In the genomic region with DNA sequence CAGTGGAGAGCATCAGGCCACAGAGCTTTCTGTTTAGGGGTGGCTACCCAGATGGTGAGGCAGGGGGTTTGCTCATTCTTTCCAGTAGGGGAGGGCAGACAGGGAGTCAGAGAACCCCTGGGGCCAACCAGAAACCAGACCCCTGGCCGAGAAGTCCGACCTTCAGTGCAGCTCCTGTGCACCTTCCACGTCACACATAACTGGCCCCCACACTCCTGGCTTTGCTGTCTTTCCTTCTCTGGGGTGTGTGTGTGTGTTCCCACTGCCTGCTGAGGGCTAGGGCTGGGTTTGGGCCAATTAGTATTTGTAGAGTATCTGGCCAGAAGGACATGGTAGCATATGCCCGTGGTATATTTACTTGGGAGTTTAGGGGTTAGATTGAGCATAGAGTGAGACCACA, we compare ENCODE assay signal across 20 mouse cellular contexts. TPM values are rescaled to one million over a fixed set of nuclear protein-coding genes. Genes with fewer than 3 reads are reported as not detected.
DNase-seq lines count a peak whose midpoint lies in the region; ATAC-seq and TF ChIP-seq lines count a peak whose summit lies in the region.
"Had no signal": no experiment of that assay in that cellular context is flagged by ENCODE, and none has a peak within 500 bp of the region (broad histone marks: within the 10 kb centered on the region; RNA-seq: fewer than 3 reads in every experiment).

No protein-coding gene starts in this region.

- no peak for ATAC-seq in liver, embryonic 12.5 days
- ATAC-seq in liver, postnatal 0 days, result no peak
- ATAC-seq: forebrain, embryonic 16.5 days had no signal

- no peak for TF ChIP-seq RAD21 in MEL (IDR thresholded peaks at IDR 0.05; ENCODE audit: low read depth, low read length)

- no peaks in the 10 kb centered on the region for H3K27me3 ChIP-seq in liver, adult 2 months (ENCODE audit: control insufficient read depth, insufficient read depth, low read length)
- H3K27me3 ChIP-seq in MEL (ENCODE audit: control insufficient read depth in 1 of 2, insufficient read depth in 2 of 2, low read length in 2 of 2), result no peaks in the 10 kb centered on the region
- no peaks in the 10 kb centered on the region for H3K27me3 ChIP-seq in liver, embryonic 12.5 days (replicated peaks)
- no peaks in the 10 kb centered on the region for H3K27me3 ChIP-seq in liver, postnatal 0 days (ENCODE audit: insufficient read depth, low read length)
- H3K27me3 ChIP-seq: CH12.LX; embryonic facial prominence, embryonic 13.5 days; forebrain, embryonic 12.5 days; heart, embryonic 12.5 days had no signal

- intact Hi-C loops in gastrocnemius, adult 2 months (cut with DNase I), result no loop called here

- WGBS in liver, adult 2 months, result 75% methylated on average over 4 of the region's 4 CpGs
- WGBS in liver, embryonic 12.5 days (ENCODE audit: insufficient replicate concordance), result 43% methylated on average over 4 of the region's 4 CpGs
- WGBS in liver, postnatal 0 days (ENCODE audit: insufficient replicate concordance), result 48% methylated on average over 4 of the region's 4 CpGs

- TF ChIP-seq POLR2A in liver, adult 2 months (IDR thresholded peaks at IDR 0.05; ENCODE audit: extremely low read depth, insufficient read depth, low read length), result no peak
- TF ChIP-seq POLR2A in MEL (IDR thresholded peaks at IDR 0.05; ENCODE audit: control insufficient read depth in 1 of 2, insufficient read depth in 1 of 2, low read depth in 1 of 2, low read length in 2 of 2, poor library complexity in 1 of 2), result no peak; a peak in 1 of 4 replicates

- H3K9me3 ChIP-seq in MEL (replicated peaks; ENCODE audit: insufficient read depth, low read length), result no peaks in the 10 kb centered on the region
- H3K9me3 ChIP-seq in liver, embryonic 12.5 days (replicated peaks), result no peaks in the 10 kb centered on the region
- H3K9me3 ChIP-seq in liver, postnatal 0 days (ENCODE audit: low read length), result no peaks in the 10 kb centered on the region
- H3K9me3 ChIP-seq: embryonic facial prominence, embryonic 13.5 days; forebrain, embryonic 12.5 days; heart, embryonic 12.5 days; hindbrain, embryonic 10.5 days had no signal

- no peak for TF ChIP-seq CTCF in liver, adult 2 months (IDR thresholded peaks at IDR 0.05; ENCODE audit: low read depth, low read length)
- TF ChIP-seq CTCF in MEL (IDR thresholded peaks at IDR 0.05 in 2 of 3, conservative IDR thresholded peaks at IDR 0.05 in 1 of 3; ENCODE audit: control insufficient read depth in 1 of 3, insufficient read depth in 1 of 3, low read depth in 2 of 3, low read length in 3 of 3, poor library complexity in 1 of 3, severe bottlenecking in 1 of 3), result no peak
- TF ChIP-seq CTCF in liver, postnatal 0 days (IDR thresholded peaks at IDR 0.05; ENCODE audit: low read depth), result no peak
- no peak for TF ChIP-seq CTCF in gastrocnemius, adult 2 months (IDR thresholded peaks at IDR 0.05)

- no peak overlapping the region for H3K4me3 ChIP-seq in liver, adult 2 months (ENCODE audit: insufficient read depth, low read depth, low read length)
- peak overlapping the region; percentile 2 to 9; a peak in 2 of 4 replicates for H3K4me3 ChIP-seq in MEL (ENCODE audit: control insufficient read depth in 1 of 2, insufficient read depth in 1 of 2, low read depth in 2 of 2, low read length in 2 of 2)
- no peak overlapping the region for H3K4me3 ChIP-seq in liver, embryonic 12.5 days
- H3K4me3 ChIP-seq in liver, postnatal 0 days (ENCODE audit: low read depth, low read length), result no peak overlapping the region
- no peak overlapping the region for H3K4me3 ChIP-seq in gastrocnemius, adult 2 months
- H3K4me3 ChIP-seq: embryonic facial prominence, embryonic 13.5 days; forebrain, embryonic 12.5 days; heart, embryonic 12.5 days; hindbrain, embryonic 10.5 days had no signal

- no peak overlapping the region; the same call in 1 of the 2 replicates for H3K4me2 ChIP-seq in liver, embryonic 12.5 days
- no peak overlapping the region for H3K4me2 ChIP-seq in liver, postnatal 0 days (ENCODE audit: low read depth, low read length)
- H3K4me2 ChIP-seq: embryonic facial prominence, embryonic 13.5 days; forebrain, embryonic 12.5 days; heart, embryonic 12.5 days; hindbrain, embryonic 14.5 days had no signal

- no peaks in the 10 kb centered on the region for H3K36me3 ChIP-seq in liver, adult 2 months (ENCODE audit: control insufficient read depth, insufficient read depth, low read length)
- peaks cover 0 to 58% of the 10 kb centered on the region in 2 experiments; a peak in 3 of 4 replicates for H3K36me3 ChIP-seq in MEL (ENCODE audit: control insufficient read depth in 1 of 2, insufficient read depth in 2 of 2, low read length in 2 of 2)
- peaks cover 37% of the 10 kb centered on the region for H3K36me3 ChIP-seq in liver, embryonic 12.5 days
- H3K36me3 ChIP-seq in liver, postnatal 0 days (replicated peaks; ENCODE audit: insufficient read depth, low read length), result peaks cover 10% of the 10 kb centered on the region

- no peaks in the 10 kb centered on the region for H3K79me2 ChIP-seq in liver, adult 2 months (ENCODE audit: control insufficient read depth, insufficient read depth, low read length)
- H3K79me2 ChIP-seq in MEL (ENCODE audit: control insufficient read depth, insufficient read depth, low read length, poor library complexity), result no peaks in the 10 kb centered on the region

- H3K27ac ChIP-seq in liver, adult 2 months (replicated peaks; ENCODE audit: insufficient read depth, low read depth, low read length), result peak overlapping the region; percentile 96
- H3K27ac ChIP-seq in MEL (ENCODE audit: control insufficient read depth, low read depth, low read length), result peak overlapping the region; percentile 97
- H3K27ac ChIP-seq in liver, embryonic 12.5 days, result peak overlapping the region; percentile 28
- peak overlapping the region; percentile 88 for H3K27ac ChIP-seq in liver, postnatal 0 days (ENCODE audit: low read depth)
- H3K27ac ChIP-seq in gastrocnemius, adult 2 months, result no peak overlapping the region
- H3K27ac ChIP-seq: embryonic facial prominence, embryonic 13.5 days; forebrain, embryonic 12.5 days; hindbrain, embryonic 10.5 days; hindbrain, embryonic 14.5 days had no signal

- peaks cover 27% of the 10 kb centered on the region for H3K4me1 ChIP-seq in liver, adult 2 months (ENCODE audit: control insufficient read depth, insufficient read depth, low read length)
- peaks cover 36 to 61% of the 10 kb centered on the region in 2 experiments for H3K4me1 ChIP-seq in MEL (ENCODE audit: control insufficient read depth in 1 of 2, insufficient read depth in 2 of 2, low read length in 2 of 2)
- peaks cover 54% of the 10 kb centered on the region for H3K4me1 ChIP-seq in liver, embryonic 12.5 days
- peaks cover 52% of the 10 kb centered on the region for H3K4me1 ChIP-seq in liver, postnatal 0 days (ENCODE audit: insufficient read depth)
- H3K4me1 ChIP-seq: forebrain, embryonic 12.5 days had no signal

- TF ChIP-seq EP300 in MEL (IDR thresholded peaks at IDR 0.05; ENCODE audit: low read depth in 1 of 2, low read length in 2 of 2), result 0 out of 4 replicates have a peak, but pooled peaks of 1 of the 2 experiments have one; percentile 9
- no peak for TF ChIP-seq EP300 in liver, postnatal 0 days (IDR thresholded peaks at IDR 0.05; ENCODE audit: low read depth)

- no peak for DNase-seq in liver, adult 2 months (ENCODE audit: extremely low read depth, low read depth, low spot score)
- DNase-seq in liver, result no peak
- no peak for DNase-seq in MEL (ENCODE audit: low read depth, low spot score)
- no peak for DNase-seq in liver, postnatal 0 days
- no peak for DNase-seq in gastrocnemius, adult 2 months
- no peak for DNase-seq in layer of hippocampus, adult 8-10 months (ENCODE audit: low spot score in 2 of 2)
- DNase-seq: adrenal gland, adult 8-10 months; adrenal gland, postnatal 36 days; cerebellum, adult 11-12 months; cerebellum, adult 9-11 months; cerebellum, postnatal 36 days; gastrocnemius, postnatal 25 days had no signal

- no peak overlapping the region for H3K9ac ChIP-seq in liver, adult 2 months (ENCODE audit: low read depth, low read length)
- peak overlapping the region; percentile 63 for H3K9ac ChIP-seq in MEL (ENCODE audit: control insufficient read depth, low read depth, low read length, poor library complexity, severe bottlenecking)
- H3K9ac ChIP-seq in liver, embryonic 12.5 days, result no peak overlapping the region
- no peak overlapping the region for H3K9ac ChIP-seq in liver, postnatal 0 days (replicated peaks)
- H3K9ac ChIP-seq: embryonic facial prominence, embryonic 13.5 days; forebrain, embryonic 12.5 days; heart, embryonic 12.5 days; hindbrain, embryonic 14.5 days had no signal

TF ChIP-seq in MEL, 35 proteins besides CTCF, POLR2A, EP300 and RAD21 (continues in another document):
- TF ChIP-seq MXI1 (IDR thresholded peaks at IDR 0.05; ENCODE audit: low read depth, low read length), result 0 out of 2 replicates have a peak, but pooled peaks have one; percentile 8
- TF ChIP-seq HCFC1 (IDR thresholded peaks at IDR 0.05; ENCODE audit: low read depth, low read length), result no peak
- no peak for TF ChIP-seq POLR2AphosphoS5 (IDR thresholded peaks at IDR 0.05; ENCODE audit: borderline replicate concordance, low read depth, low read length)
- no peak for TF ChIP-seq CHD2 (IDR thresholded peaks at IDR 0.05; ENCODE audit: low read length)
- no peak for TF ChIP-seq MYB (IDR thresholded peaks at IDR 0.05; ENCODE audit: low read depth, low read length)
- TF ChIP-seq KAT2A (conservative IDR thresholded peaks at IDR 0.05; ENCODE audit: low read depth, low read length), result no peak
- no peak for TF ChIP-seq E2F4 (IDR thresholded peaks at IDR 0.05; ENCODE audit: borderline replicate concordance, low read depth, low read length)
- no peak for TF ChIP-seq USF2 (IDR thresholded peaks at IDR 0.05; ENCODE audit: borderline replicate concordance in 1 of 2, insufficient read depth in 1 of 2, low read depth in 1 of 2, low read length in 2 of 2)
- TF ChIP-seq ZKSCAN1 (IDR thresholded peaks at IDR 0.05; ENCODE audit: low read depth, low read length), result no peak
- no peak for TF ChIP-seq UBTF (IDR thresholded peaks at IDR 0.05; ENCODE audit: borderline replicate concordance, insufficient read depth, low read depth, low read length)
- 0 out of 2 replicates have a peak, but pooled peaks have one; percentile 30 for TF ChIP-seq MAZ (IDR thresholded peaks at IDR 0.05; ENCODE audit: low read depth, low read length)
- no peak for TF ChIP-seq MEF2A (IDR thresholded peaks at IDR 0.05; ENCODE audit: extremely low read depth, insufficient replicate concordance, low read depth, low read length, poor library complexity, severe bottlenecking)

RNA-seq across cellular contexts. Expression of a gene that starts 45.1 kb away (rescaled TPM):
- 26.5 and 42.6 TPM in 2 replicates for total RNA-seq in liver, adult 2 months (2014; rRNA removed)
- 152 and 163 TPM in 2 replicates for polyA plus RNA-seq in liver, adult 2 months (2012; rRNA removed)
- 11.6 and 13.7 TPM in 2 replicates for total RNA-seq in MEL (2012; rRNA removed)
- polyA plus RNA-seq in MEL (2012; ENCODE audit: insufficient read depth in 1 of 2, insufficient read length in 2 of 2, low read depth in 1 of 2, low replicate concordance in 2 of 2, missing spikeins in 1 of 2), result 10 to 100 TPM in 1 of 2 experiments, not detected in 1; 32.3 TPM
- 5.6 and 5.9 TPM in 2 replicates for polyA plus RNA-seq in liver, embryonic 12.5 days (2016; fragmentation: Nextera tagmentation; extraction: Ambion mirVana)
- 17.7 and 18.0 TPM in 2 replicates for polyA plus RNA-seq in liver, postnatal 0 days (2015; fragmentation: Nextera tagmentation; extraction: Ambion mirVana)
- total RNA-seq in gastrocnemius, adult 2 months (2021), result 10 to 100 TPM; 48.5 to 49.0 TPM
- 10 to 100 TPM; 36.1 to 43.8 (median 39.7) TPM for total RNA-seq in layer of hippocampus, adult 8-10 months (2022)

Comparison
In these comparisons a context has a peak if more than half of its experiments do, and no peak if none do; other contexts are left out.
1. H3K4me3 ChIP-seq: peak in MEL (2 of 2); none in liver, adult 2 months (single experiment), liver, embryonic 12.5 days (single experiment), liver, postnatal 0 days (single experiment) and gastrocnemius, adult 2 months (single experiment).